Mouse (Mus musculus): ENCODE measurements around the gene Tmem136. TPM values are rescaled to one million over a fixed set of nuclear protein-coding genes. Genes with fewer than 3 reads are reported as not detected.

The Tmem136 gene
- polyA plus RNA-seq, 1 experiment from 2014 or later = 0.78 TPM

GRCm38 (mm10) chr9:43096337-43096736 lies 20.0 kb downstream of the Tmem136 start:
- H3K4me3 ChIP-seq (ENCODE audit: low read depth, low read length) = no peak overlapping the region
- no peak overlapping the region for H3K27ac ChIP-seq (ENCODE audit: low read length)
- H3K4me1 ChIP-seq (ENCODE audit: control insufficient read depth, low read depth, low read length) = peaks cover 28% of the 10 kb centered on the region
- H3K9me3 ChIP-seq (replicated peaks; ENCODE audit: control insufficient read depth, low read length) = no peaks in the 10 kb centered on the region
- no peak overlapping the region for H3K9ac ChIP-seq (ENCODE audit: low read depth, low read length)
- no peaks in the 10 kb centered on the region; the same call in 1 of the 2 replicates for H3K36me3 ChIP-seq (ENCODE audit: control insufficient read depth, insufficient read depth)
- H3K27me3 ChIP-seq (ENCODE audit: control insufficient read depth, insufficient read depth, low read depth, low read length) = no peaks in the 10 kb centered on the region; the same call in 1 of the 2 replicates
- no peak for ATAC-seq (ENCODE audit: low read depth)
- H3K4me2 ChIP-seq (ENCODE audit: low read depth, low read length) = no peak overlapping the region

GRCm38 (mm10) chr9:43094828-43095227 lies 21.5 kb downstream of the Tmem136 start:
- Histone ChIP-seq H3K27ac (ENCODE audit: low read length) (no peak overlapping the region), H3K4me1 (ENCODE audit: control insufficient read depth, low read depth, low read length) (peaks cover 20% of the 10 kb centered on the region), H3K9me3 (replicated peaks; ENCODE audit: control insufficient read depth, low read length) (no peaks in the 10 kb centered on the region), H3K4me3 (ENCODE audit: low read depth, low read length) (no peak overlapping the region), H3K4me2 (ENCODE audit: low read depth, low read length) (no peak overlapping the region), H3K36me3 (ENCODE audit: control insufficient read depth, insufficient read depth) (no peaks in the 10 kb centered on the region; the same call in 1 of the 2 replicates), H3K9ac (ENCODE audit: low read depth, low read length) (no peak overlapping the region), H3K27me3 (ENCODE audit: control insufficient read depth, insufficient read depth, low read depth, low read length) (no peaks in the 10 kb centered on the region; the same call in 1 of the 2 replicates)
- 74% methylated on average over 4 of the region's 4 CpGs for WGBS (ENCODE audit: insufficient replicate concordance)
- ATAC-seq (ENCODE audit: low read depth) = no peak

GRCm38 (mm10) chr9:43093803-43094202 lies 22.6 kb downstream of the Tmem136 start:
- WGBS (ENCODE audit: insufficient replicate concordance) = 77% methylated on average over 3 of the region's 3 CpGs
- ATAC-seq (ENCODE audit: low read depth) = no peak
- no peaks in the 10 kb centered on the region; the same call in 1 of the 2 replicates for H3K36me3 ChIP-seq (ENCODE audit: control insufficient read depth, insufficient read depth)
- no peak overlapping the region for H3K4me3 ChIP-seq (ENCODE audit: low read depth, low read length)
- no peak overlapping the region for H3K9ac ChIP-seq (ENCODE audit: low read depth, low read length)
- H3K4me1 ChIP-seq (ENCODE audit: control insufficient read depth, low read depth, low read length) = peaks cover 17% of the 10 kb centered on the region
- no peaks in the 10 kb centered on the region for H3K9me3 ChIP-seq (replicated peaks; ENCODE audit: control insufficient read depth, low read length)
- no peaks in the 10 kb centered on the region; the same call in 1 of the 2 replicates for H3K27me3 ChIP-seq (ENCODE audit: control insufficient read depth, insufficient read depth, low read depth, low read length)
- H3K4me2 ChIP-seq (ENCODE audit: low read depth, low read length) = no peak overlapping the region
- no peak overlapping the region for H3K27ac ChIP-seq (ENCODE audit: low read length)

GRCm38 (mm10) chr9:43085686-43086285 lies 30.6 kb downstream of the Tmem136 start:
- Histone ChIP-seq H3K9me3 (replicated peaks; ENCODE audit: control insufficient read depth, low read length) (no peaks in the 10 kb centered on the region), H3K27ac (ENCODE audit: low read length) (no peak overlapping the region), H3K4me2 (ENCODE audit: low read depth, low read length) (no peak overlapping the region), H3K9ac (ENCODE audit: low read depth, low read length) (no peak overlapping the region), H3K4me3 (ENCODE audit: low read depth, low read length) (no peak overlapping the region), H3K4me1 (ENCODE audit: control insufficient read depth, low read depth, low read length) (no peaks in the 10 kb centered on the region; the same call in none of the 2 replicates), H3K36me3 (ENCODE audit: control insufficient read depth, insufficient read depth) (no peaks in the 10 kb centered on the region), H3K27me3 (ENCODE audit: control insufficient read depth, insufficient read depth, low read depth, low read length) (no peaks in the 10 kb centered on the region)
- no peak for ATAC-seq (ENCODE audit: low read depth)
- WGBS (ENCODE audit: insufficient replicate concordance) = 68% methylated on average over 1 of the region's 1 CpGs

- no peak overlapping the region for H3K27ac ChIP-seq (ENCODE audit: low read length)
- no peak overlapping the region for H3K4me2 ChIP-seq (ENCODE audit: low read depth, low read length)
- no peaks in the 10 kb centered on the region; the same call in 1 of the 2 replicates for H3K4me1 ChIP-seq (ENCODE audit: control insufficient read depth, low read depth, low read length)
- no peak overlapping the region for H3K4me3 ChIP-seq (ENCODE audit: low read depth, low read length)
- no peaks in the 10 kb centered on the region for H3K27me3 ChIP-seq (ENCODE audit: control insufficient read depth, insufficient read depth, low read depth, low read length)
- H3K36me3 ChIP-seq (ENCODE audit: control insufficient read depth, insufficient read depth) = no peaks in the 10 kb centered on the region
- no peak overlapping the region for H3K9ac ChIP-seq (ENCODE audit: low read depth, low read length)
- H3K9me3 ChIP-seq (replicated peaks; ENCODE audit: control insufficient read depth, low read length) = no peaks in the 10 kb centered on the region
- 73% methylated on average over 7 of the region's 7 CpGs for WGBS (ENCODE audit: insufficient replicate concordance)
- ATAC-seq (ENCODE audit: low read depth) = no peak
These were observed 31.6 kb downstream of the Tmem136 start for GRCm38 (mm10) chr9:43084496-43085362.

- H3K27ac ChIP-seq (ENCODE audit: low read length) = no peak overlapping the region
- H3K4me3 ChIP-seq (ENCODE audit: low read depth, low read length) = no peak overlapping the region
- H3K4me2 ChIP-seq (ENCODE audit: low read depth, low read length) = no peak overlapping the region
- H3K27me3 ChIP-seq (ENCODE audit: control insufficient read depth, insufficient read depth, low read depth, low read length) = no peaks in the 10 kb centered on the region
- no peaks in the 10 kb centered on the region for H3K36me3 ChIP-seq (ENCODE audit: control insufficient read depth, insufficient read depth)
- H3K9ac ChIP-seq (ENCODE audit: low read depth, low read length) = no peak overlapping the region
- H3K9me3 ChIP-seq (replicated peaks; ENCODE audit: control insufficient read depth, low read length) = no peaks in the 10 kb centered on the region
- no peaks in the 10 kb centered on the region; the same call in 1 of the 2 replicates for H3K4me1 ChIP-seq (ENCODE audit: control insufficient read depth, low read depth, low read length)
- ATAC-seq (ENCODE audit: low read depth) = no peak
- 59% methylated on average over 7 of the region's 7 CpGs for WGBS (ENCODE audit: insufficient replicate concordance)
These were observed 32.8 kb downstream of the Tmem136 start for GRCm38 (mm10) chr9:43083441-43084055.

GRCm38 (mm10) chr9:43078711-43079110 lies 37.7 kb downstream of the Tmem136 start:
- H3K4me2 ChIP-seq (ENCODE audit: low read depth, low read length) = no peak overlapping the region
- WGBS (ENCODE audit: insufficient replicate concordance) = 61% methylated on average over 3 of the region's 3 CpGs
- no peak overlapping the region for H3K4me3 ChIP-seq (ENCODE audit: low read depth, low read length)
- no peak overlapping the region for H3K27ac ChIP-seq (ENCODE audit: low read length)
- no peak overlapping the region for H3K9ac ChIP-seq (ENCODE audit: low read depth, low read length)
- no peaks in the 10 kb centered on the region for H3K9me3 ChIP-seq (replicated peaks; ENCODE audit: control insufficient read depth, low read length)
- no peaks in the 10 kb centered on the region for H3K27me3 ChIP-seq (ENCODE audit: control insufficient read depth, insufficient read depth, low read depth, low read length)
- H3K36me3 ChIP-seq (ENCODE audit: control insufficient read depth, insufficient read depth) = no peaks in the 10 kb centered on the region
- H3K4me1 ChIP-seq (ENCODE audit: control insufficient read depth, low read depth, low read length) = no peaks in the 10 kb centered on the region; the same call in 1 of the 2 replicates
- ATAC-seq (ENCODE audit: low read depth) = no peak

GRCm38 (mm10) chr9:43076163-43076562 lies 40.2 kb downstream of the Tmem136 start:
- 76% methylated on average over 7 of the region's 7 CpGs for WGBS (ENCODE audit: insufficient replicate concordance)
- Histone ChIP-seq H3K4me1 (ENCODE audit: control insufficient read depth, low read depth, low read length) (no peaks in the 10 kb centered on the region), H3K36me3 (ENCODE audit: control insufficient read depth, insufficient read depth) (no peaks in the 10 kb centered on the region), H3K9ac (ENCODE audit: low read depth, low read length) (no peak overlapping the region), H3K9me3 (replicated peaks; ENCODE audit: control insufficient read depth, low read length) (no peaks in the 10 kb centered on the region), H3K27ac (ENCODE audit: low read length) (no peak overlapping the region), H3K4me3 (ENCODE audit: low read depth, low read length) (no peak overlapping the region), H3K27me3 (ENCODE audit: control insufficient read depth, insufficient read depth, low read depth, low read length) (no peaks in the 10 kb centered on the region), H3K4me2 (ENCODE audit: low read depth, low read length) (no peak overlapping the region)
- ATAC-seq (ENCODE audit: low read depth) = no peak

DNA sequence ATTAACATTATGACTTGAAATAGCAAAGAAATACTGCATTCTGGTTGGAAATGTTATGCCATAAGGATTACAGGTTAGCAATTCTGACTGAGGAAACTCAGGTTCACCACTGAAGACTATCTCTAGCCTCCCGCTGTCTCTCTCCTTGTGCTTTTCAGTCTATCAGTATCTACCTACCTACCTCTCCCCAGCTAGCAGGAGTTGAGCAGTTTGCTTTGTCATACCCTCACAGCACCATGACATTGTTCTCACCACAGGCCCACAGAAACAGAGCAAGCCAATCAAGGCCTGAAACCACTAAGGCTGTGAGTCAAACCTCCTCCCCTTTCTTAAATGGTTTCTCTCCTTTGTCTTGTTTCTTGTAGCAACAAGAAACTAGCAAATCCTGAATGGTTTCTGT lies 41.8 kb downstream of the Tmem136 start:
- H3K9ac ChIP-seq (ENCODE audit: low read depth, low read length) = no peak overlapping the region
- H3K27me3 ChIP-seq (ENCODE audit: control insufficient read depth, insufficient read depth, low read depth, low read length) = no peaks in the 10 kb centered on the region
- H3K4me3 ChIP-seq (ENCODE audit: low read depth, low read length) = no peak overlapping the region
- H3K4me1 ChIP-seq (ENCODE audit: control insufficient read depth, low read depth, low read length) = no peaks in the 10 kb centered on the region
- H3K4me2 ChIP-seq (ENCODE audit: low read depth, low read length) = no peak overlapping the region
- no peak overlapping the region for H3K27ac ChIP-seq (ENCODE audit: low read length)
- no peaks in the 10 kb centered on the region for H3K9me3 ChIP-seq (replicated peaks; ENCODE audit: control insufficient read depth, low read length)
- no peak for ATAC-seq (ENCODE audit: low read depth)
- WGBS (ENCODE audit: insufficient replicate concordance) = 77% methylated on average over 1 of the region's 1 CpGs
- no peaks in the 10 kb centered on the region for H3K36me3 ChIP-seq (ENCODE audit: control insufficient read depth, insufficient read depth)
